Mouse (Mus musculus): ENCODE data around the gene 3110001I22Rik. TPM values are rescaled to one million over a fixed set of nuclear protein-coding genes. Genes with fewer than 3 reads are reported as not detected.

Gene 3110001I22Rik
- polyA plus RNA-seq, 1 experiment from 2014 or later, result 4.1 TPM

DNA sequence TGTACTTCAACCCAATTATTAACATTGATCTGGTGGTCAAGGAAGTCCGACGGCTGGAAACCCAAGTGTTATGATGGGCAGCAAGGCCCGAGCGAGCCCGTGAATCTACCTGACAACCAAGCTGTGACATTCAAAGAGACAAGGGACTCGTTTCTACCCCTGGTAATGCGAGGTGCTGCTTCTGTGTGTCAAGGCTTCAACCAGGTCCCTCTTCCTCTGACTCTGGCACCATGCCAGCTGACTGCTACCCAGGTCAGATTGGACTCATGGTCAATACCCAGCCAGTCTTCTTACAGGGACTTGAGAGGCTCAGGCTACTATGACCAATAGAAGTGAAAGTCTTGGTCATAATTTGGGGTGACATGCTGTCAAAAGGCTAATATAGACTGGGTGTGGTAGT is 30.5 kb downstream of the 3110001I22Rik start:
- Histone ChIP-seq H3K4me2 (ENCODE audit: low read depth, low read length) (no peak overlapping the region), H3K4me1 (ENCODE audit: control insufficient read depth, insufficient read depth, low read length) (no peaks in the 10 kb centered on the region), H3K27ac (ENCODE audit: low read length) (no peak overlapping the region), H3K4me3 (ENCODE audit: low read length) (no peak overlapping the region), H3K27me3 (replicated peaks; ENCODE audit: control insufficient read depth, insufficient read depth, low read length) (no peaks in the 10 kb centered on the region), H3K9ac (ENCODE audit: low read depth, low read length) (no peak overlapping the region), H3K9me3 (ENCODE audit: control insufficient read depth, low read length) (no peaks in the 10 kb centered on the region), H3K36me3 (ENCODE audit: control insufficient read depth, insufficient read depth, low read length) (peaks cover 15% of the 10 kb centered on the region)
- no peak for ATAC-seq
- WGBS, result 91% methylated on average over 7 of the region's 7 CpGs

GRCm38 (mm10) chr16:13704676-13705075 is 32.9 kb downstream of the 3110001I22Rik start:
- H3K9me3 ChIP-seq (ENCODE audit: control insufficient read depth, low read length), result no peaks in the 10 kb centered on the region
- 96% methylated on average over 10 of the region's 10 CpGs for WGBS
- ATAC-seq, result no peak
- no peak overlapping the region for H3K27ac ChIP-seq (ENCODE audit: low read length)
- H3K36me3 ChIP-seq (ENCODE audit: control insufficient read depth, insufficient read depth, low read length), result no peaks in the 10 kb centered on the region
- H3K4me1 ChIP-seq (ENCODE audit: control insufficient read depth, insufficient read depth, low read length), result no peaks in the 10 kb centered on the region
- no peak overlapping the region for H3K9ac ChIP-seq (ENCODE audit: low read depth, low read length)
- no peak overlapping the region for H3K4me2 ChIP-seq (ENCODE audit: low read depth, low read length)
- H3K4me3 ChIP-seq (ENCODE audit: low read length), result no peak overlapping the region
- no peaks in the 10 kb centered on the region for H3K27me3 ChIP-seq (replicated peaks; ENCODE audit: control insufficient read depth, insufficient read depth, low read length)

- 69% methylated on average over 3 of the region's 3 CpGs for WGBS
- Histone ChIP-seq H3K27me3 (replicated peaks; ENCODE audit: control insufficient read depth, insufficient read depth, low read length) (no peaks in the 10 kb centered on the region), H3K9ac (ENCODE audit: low read depth, low read length) (no peak overlapping the region), H3K9me3 (ENCODE audit: control insufficient read depth, low read length) (no peaks in the 10 kb centered on the region), H3K4me3 (ENCODE audit: low read length) (no peak overlapping the region), H3K4me1 (ENCODE audit: control insufficient read depth, insufficient read depth, low read length) (no peaks in the 10 kb centered on the region; the same call in 1 of the 2 replicates), H3K27ac (ENCODE audit: low read length) (peak overlapping the region; percentile 81), H3K36me3 (ENCODE audit: control insufficient read depth, insufficient read depth, low read length) (no peaks in the 10 kb centered on the region), H3K4me2 (ENCODE audit: low read depth, low read length) (no peak overlapping the region)
- peak; percentile 99 for ATAC-seq
These were observed 43.2 kb downstream of the 3110001I22Rik start for GRCm38 (mm10) chr16:13714910-13715309.

GRCm38 (mm10) chr16:13716821-13717553 is 45.3 kb downstream of the 3110001I22Rik start:
- Histone ChIP-seq H3K4me2 (ENCODE audit: low read depth, low read length) (no peak overlapping the region), H3K36me3 (ENCODE audit: control insufficient read depth, insufficient read depth, low read length) (no peaks in the 10 kb centered on the region), H3K4me3 (ENCODE audit: low read length) (no peak overlapping the region), H3K4me1 (ENCODE audit: control insufficient read depth, insufficient read depth, low read length) (no peaks in the 10 kb centered on the region; the same call in 1 of the 2 replicates), H3K27me3 (replicated peaks; ENCODE audit: control insufficient read depth, insufficient read depth, low read length) (no peaks in the 10 kb centered on the region), H3K27ac (ENCODE audit: low read length) (no peak overlapping the region), H3K9ac (ENCODE audit: low read depth, low read length) (no peak overlapping the region), H3K9me3 (ENCODE audit: control insufficient read depth, low read length) (no peaks in the 10 kb centered on the region)
- ATAC-seq, result no peak
- WGBS, result 82% methylated on average over 2 of the region's 2 CpGs

DNA sequence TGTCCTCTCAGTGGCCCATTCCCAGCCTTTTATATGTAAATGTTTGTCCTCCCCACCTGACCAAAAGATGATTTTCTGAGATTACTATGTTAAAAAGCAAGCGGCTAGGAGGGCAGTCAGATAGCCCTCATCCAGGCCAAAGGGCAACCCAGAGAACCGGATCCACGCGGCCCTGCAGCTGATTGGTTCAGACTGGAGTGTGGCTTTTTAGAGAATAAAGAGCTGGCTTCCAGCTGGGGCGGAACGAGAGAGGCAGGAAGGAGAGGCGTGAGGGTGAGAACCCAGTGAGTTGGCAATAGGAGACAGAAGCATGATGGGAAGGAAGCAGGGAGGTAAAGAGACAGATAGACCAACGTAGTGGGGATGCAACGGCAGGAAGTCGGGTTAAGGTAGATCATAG is 51.2 kb downstream of the 3110001I22Rik start:
- Histone ChIP-seq H3K27me3 (replicated peaks; ENCODE audit: control insufficient read depth, insufficient read depth, low read length) (no peaks in the 10 kb centered on the region), H3K36me3 (ENCODE audit: control insufficient read depth, insufficient read depth, low read length) (no peaks in the 10 kb centered on the region), H3K4me1 (ENCODE audit: control insufficient read depth, insufficient read depth, low read length) (no peaks in the 10 kb centered on the region), H3K27ac (ENCODE audit: low read length) (no peak overlapping the region), H3K9ac (ENCODE audit: low read depth, low read length) (no peak overlapping the region), H3K4me2 (ENCODE audit: low read depth, low read length) (no peak overlapping the region), H3K4me3 (ENCODE audit: low read length) (no peak overlapping the region), H3K9me3 (ENCODE audit: control insufficient read depth, low read length) (no peaks in the 10 kb centered on the region)
- ATAC-seq, result no peak
- 42% methylated on average over 10 of the region's 10 CpGs for WGBS

DNA sequence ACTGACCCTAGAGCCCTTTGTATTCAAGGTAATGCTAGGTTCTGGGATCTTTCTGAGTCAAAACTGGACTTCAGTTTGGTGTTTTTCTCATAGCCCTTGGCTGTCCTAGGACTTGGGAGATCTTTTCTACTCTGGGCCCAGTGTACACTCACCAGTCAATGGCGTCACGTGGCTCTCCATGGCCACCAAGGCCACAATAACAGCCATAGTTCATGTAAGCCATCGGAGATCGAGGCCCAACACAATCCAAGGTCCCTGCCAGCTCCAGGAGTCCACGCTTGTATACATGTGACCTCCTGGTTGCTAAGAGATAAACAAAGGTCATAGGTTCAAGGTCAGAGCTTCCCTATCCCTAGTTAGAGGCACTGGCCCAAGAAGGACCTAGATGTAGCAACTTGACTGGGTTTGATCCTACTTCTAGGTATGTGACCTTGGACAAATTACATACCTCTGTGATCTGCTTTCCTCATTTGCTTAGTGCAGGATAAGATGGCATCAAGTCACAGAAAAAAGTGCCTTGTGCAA is 56.1 kb downstream of the 3110001I22Rik start:
- Histone ChIP-seq H3K27ac (ENCODE audit: low read length) (no peak overlapping the region), H3K4me1 (ENCODE audit: control insufficient read depth, insufficient read depth, low read length) (no peaks in the 10 kb centered on the region), H3K36me3 (ENCODE audit: control insufficient read depth, insufficient read depth, low read length) (no peaks in the 10 kb centered on the region), H3K9ac (ENCODE audit: low read depth, low read length) (no peak overlapping the region), H3K4me3 (ENCODE audit: low read length) (no peak overlapping the region), H3K9me3 (ENCODE audit: control insufficient read depth, low read length) (no peaks in the 10 kb centered on the region), H3K27me3 (replicated peaks; ENCODE audit: control insufficient read depth, insufficient read depth, low read length) (no peaks in the 10 kb centered on the region), H3K4me2 (ENCODE audit: low read depth, low read length) (no peak overlapping the region)
- ATAC-seq, result peak; percentile 34; the same call in 1 of the 2 replicates
- WGBS, result 80% methylated on average over 5 of the region's 5 CpGs

Other genes starting within 250 kb of the 3110001I22Rik start
- gene Parn, start 3.8 kb upstream of the 3110001I22Rik start, polyA plus RNA-seq (2015; fragmentation: Nextera tagmentation; extraction: Ambion mirVana), result 35.8 and 39.4 TPM in 2 replicates
- 36.6 and 38.3 TPM in 2 replicates for gene Bfar, start 71 bp upstream of the 3110001I22Rik start, polyA plus RNA-seq (2015; fragmentation: Nextera tagmentation; extraction: Ambion mirVana)
- 8.5 and 8.7 TPM in 2 replicates for gene Pla2g10, start 59.1 kb downstream of the 3110001I22Rik start, polyA plus RNA-seq (2015; fragmentation: Nextera tagmentation; extraction: Ambion mirVana)
- 43.8 and 46.1 TPM in 2 replicates for gene Rrn3, start 108.8 kb downstream of the 3110001I22Rik start, polyA plus RNA-seq (2015; fragmentation: Nextera tagmentation; extraction: Ambion mirVana)
- 143 and 148 TPM in 2 replicates for gene Ntan1, start 146.9 kb downstream of the 3110001I22Rik start, polyA plus RNA-seq (2015; fragmentation: Nextera tagmentation; extraction: Ambion mirVana)
- gene Pdxdc1, start 231.2 kb downstream of the 3110001I22Rik start, polyA plus RNA-seq (2015; fragmentation: Nextera tagmentation; extraction: Ambion mirVana), result 91.6 and 102 TPM in 2 replicates
- gene Mpv17l, start 231.2 kb downstream of the 3110001I22Rik start, polyA plus RNA-seq (2015; fragmentation: Nextera tagmentation; extraction: Ambion mirVana), result 17.3 and 20.3 TPM in 2 replicates

Measured in intestine, embryonic 16.5 days (tissue).